Mouse (Mus musculus) G1E (cell line): Measurements from ENCODE around the gene Jagn1. TPM values are rescaled to one million over a fixed set of nuclear protein-coding genes. Genes with fewer than 3 reads are reported as not detected.

ENCODE experiments used
- ATAC-seq: 2 replicates; pipeline ENCODE4 v1.8.0; 2016; ENCODE audit warnings: mild to moderate bottlenecking; ENCODE audit not compliant: insufficient number of reproducible peaks, poor library complexity, low FRiP score, severe bottlenecking; ENCODE audit errors: extremely low read depth
- DNase-seq: peaks from one replicate; pipeline ENCODE4 v3.0.0; 2012; ENCODE audit warnings: low spot score
- H3K27me3 ChIP-seq: 2 replicates; pipeline ENCODE4 v1.6.1; 2012; ENCODE audit warnings: mild to moderate bottlenecking, low read length, inconsistent platforms; ENCODE audit not compliant: insufficient read depth
- H3K36me3 ChIP-seq: replicated peaks from 2 replicates; pipeline ENCODE3; 2012; ENCODE audit warnings: mild to moderate bottlenecking, inconsistent platforms
- H3K4me1 ChIP-seq: 2 replicates; pipeline ENCODE4 v1.6.1; 2012; ENCODE audit warnings: low read depth, low read length, inconsistent platforms, mixed read lengths; ENCODE audit not compliant: insufficient read depth
- H3K4me3 ChIP-seq: 2 replicates; pipeline ENCODE4 v1.5.1; 2012; ENCODE audit warnings: low read depth, mild to moderate bottlenecking, inconsistent platforms, low read length, moderate library complexity, mixed read lengths
- H3K9me3 ChIP-seq: replicated peaks from 2 replicates; pipeline ENCODE4 v1.6.1; 2012; ENCODE audit warnings: inconsistent platforms
- CTCF ChIP-seq: IDR thresholded peaks from 2 replicates; pipeline ENCODE4 v1.5.1; 2012; ENCODE audit warnings: low read depth, low read length, inconsistent platforms, mixed read lengths
- GATA1 ChIP-seq: IDR thresholded peaks from 2 replicates; pipeline ENCODE4 v1.6.1; 2012; ENCODE audit warnings: borderline replicate concordance, low read length, inconsistent platforms, mixed read lengths
- GATA2 ChIP-seq: IDR thresholded peaks from 2 replicates; pipeline ENCODE4 v1.6.1; 2012; ENCODE audit warnings: low read depth, low read length, inconsistent platforms, borderline replicate concordance
- POLR2AphosphoS5 ChIP-seq: IDR thresholded peaks from 2 replicates; pipeline ENCODE4 v1.6.1; 2012; ENCODE audit warnings: low read depth, low read length, inconsistent platforms; ENCODE audit not compliant: insufficient replicate concordance
- TAL1 ChIP-seq: conservative IDR thresholded peaks from 2 replicates; pipeline ENCODE4 v1.6.1; 2012; ENCODE audit warnings: low read depth, low read length, inconsistent platforms, mixed read lengths
- polyA plus RNA-seq: library from polyadenylated mRNA; stranded (reverse); fragments of >175 nt; gene quantifications from 2 replicates; pipeline ENCODE4 v1.2.3, GENCODE M21; 2012
- total RNA-seq, 2 experiments: library from RNA; stranded (forward) in 1 of 2; stranded (reverse) in 1 of 2; fragments of 200-1000 nt in 1 of 2; fragments of >200 nt in 1 of 2; fragmentation: Nextera tagmentation in 1 of 2; gene quantifications; 2 replicates each; pipeline ENCODE4 v1.2.3; 2014 to 2017

Gene Jagn1
- total and polyA plus RNA-seq, 3 experiments: 5.6 to 19.4 (median 12.9) TPM

GRCm38 (mm10) chr6:113451839-113452238, 9.5 kb downstream of the Jagn1 start:
- TF ChIP-seq GATA2 (no peak), CTCF (no peak), GATA1 (no peak), POLR2AphosphoS5 (no peak), TAL1 (no peak)
- ATAC-seq (no peak), DNase-seq (no peak)
- Histone ChIP-seq H3K27me3 (peaks cover 14% of the 10 kb centered on the region), H3K4me1 (no peaks in the 10 kb centered on the region), H3K4me3 (no peak overlapping the region), H3K36me3 (peaks cover 21% of the 10 kb centered on the region), H3K9me3 (no peaks in the 10 kb centered on the region)

- ATAC-seq (no peak), DNase-seq (no peak)
- TF ChIP-seq GATA2 (no peak), POLR2AphosphoS5 (no peak), CTCF (no peak), TAL1 (no peak), GATA1 (no peak)
- Histone ChIP-seq H3K27me3 (peaks cover 35% of the 10 kb centered on the region), H3K4me1 (no peaks in the 10 kb centered on the region), H3K36me3 (no peaks in the 10 kb centered on the region), H3K4me3 (no peak overlapping the region), H3K9me3 (no peaks in the 10 kb centered on the region)
These were observed 12.6 kb downstream of the Jagn1 start for GRCm38 (mm10) chr6:113455007-113455406.

GRCm38 (mm10) chr6:113457952-113458534, 15.7 kb downstream of the Jagn1 start, which contains the start of gene Il17re:
Il17re (plus strand) TSS chr6:113458484.
- ATAC-seq (no peak), DNase-seq (no peak)
- Histone ChIP-seq H3K4me3 (no peak within 1 kb of the TSS), H3K9me3 (no peaks in the 10 kb centered on the region), H3K4me1 (no peaks in the 10 kb centered on the region), H3K27me3 (peaks cover 43% of the 10 kb centered on the region), H3K36me3 (no peaks in the 10 kb centered on the region)
- TF ChIP-seq TAL1 (no peak), GATA1 (no peak), GATA2 (no peak)

DNA sequence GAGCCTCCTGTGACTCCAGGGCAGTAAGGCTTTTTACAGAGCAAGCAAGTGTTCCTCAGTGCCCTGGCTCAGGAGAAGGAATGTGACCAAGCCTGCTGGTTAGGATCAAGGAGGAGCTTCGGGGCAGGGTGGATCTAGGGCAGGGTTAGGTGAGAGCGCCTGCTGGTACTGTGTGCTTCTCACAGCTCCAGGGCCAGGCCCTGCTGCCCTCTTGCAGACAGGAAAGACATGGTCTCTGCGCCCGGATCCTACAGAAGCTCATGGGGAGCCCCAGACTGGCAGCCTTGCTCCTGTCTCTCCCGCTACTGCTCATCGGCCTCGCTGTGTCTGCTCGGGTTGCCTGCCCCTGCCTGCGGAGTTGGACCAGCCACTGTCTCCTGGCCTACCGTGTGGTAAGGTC, 16.3 kb downstream of the Jagn1 start:
- Histone ChIP-seq H3K4me3 (no peak overlapping the region), H3K36me3 (no peaks in the 10 kb centered on the region), H3K4me1 (no peaks in the 10 kb centered on the region), H3K27me3 (peaks cover 43% of the 10 kb centered on the region), H3K9me3 (no peaks in the 10 kb centered on the region)
- TF ChIP-seq CTCF: no peak
- TF ChIP-seq TAL1: no peak
- TF ChIP-seq GATA1: no peak
- TF ChIP-seq GATA2: no peak
- TF ChIP-seq POLR2AphosphoS5: no peak
- ATAC-seq: no peak
- no peak for DNase-seq

- ATAC-seq: no peak
These were observed 21.7 kb downstream of the Jagn1 start for GRCm38 (mm10) chr6:113464040-113464439.

DNA sequence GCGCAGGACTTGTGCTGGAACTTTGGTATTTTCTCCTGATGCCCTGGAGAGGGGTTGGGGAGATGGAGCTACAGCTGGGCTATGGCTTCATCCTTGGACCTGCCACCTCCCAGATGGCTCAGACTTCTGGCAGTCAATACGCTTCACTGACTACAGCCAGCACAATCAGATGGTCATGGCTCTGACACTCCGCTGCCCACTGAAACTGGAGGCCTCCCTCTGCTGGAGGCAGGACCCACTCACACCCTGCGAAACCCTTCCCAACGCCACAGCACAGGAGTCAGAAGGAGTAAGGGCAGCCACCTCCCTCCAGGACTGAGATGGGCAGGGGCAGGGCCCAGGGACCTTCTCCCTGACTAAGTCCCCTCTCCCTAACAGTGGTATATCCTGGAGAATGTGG, 23.2 kb downstream of the Jagn1 start:
- ATAC-seq: no peak
- H3K36me3 ChIP-seq: no peaks in the 10 kb centered on the region
- TF ChIP-seq GATA1 (no peak), CTCF (no peak), TAL1 (no peak), POLR2AphosphoS5 (no peak), GATA2 (no peak)

More at GRCm38 (mm10) chr6:113464040-113464439, 21.7 kb downstream of the Jagn1 start:
- Histone ChIP-seq H3K36me3 (no peaks in the 10 kb centered on the region), H3K27me3 (peaks cover 47% of the 10 kb centered on the region), H3K9me3 (no peaks in the 10 kb centered on the region), H3K4me3 (no peak overlapping the region), H3K4me1 (peaks cover 4% of the 10 kb centered on the region)
- no peak for DNase-seq
- TF ChIP-seq GATA2: no peak
- no peak for TF ChIP-seq TAL1
- no peak for TF ChIP-seq GATA1
- TF ChIP-seq CTCF: no peak
- no peak for TF ChIP-seq POLR2AphosphoS5

GRCm38 (mm10) chr6:113468512-113468911, 26.1 kb downstream of the Jagn1 start:
- ATAC-seq (no peak), DNase-seq (no peak)
- Histone ChIP-seq H3K36me3 (no peaks in the 10 kb centered on the region), H3K4me3 (no peak overlapping the region), H3K27me3 (peaks cover 70% of the 10 kb centered on the region), H3K4me1 (peaks cover 23% of the 10 kb centered on the region), H3K9me3 (peaks cover 4% of the 10 kb centered on the region; the same call in 1 of the 2 replicates)
- TF ChIP-seq TAL1 (no peak), GATA2 (no peak), POLR2AphosphoS5 (no peak), GATA1 (no peak), CTCF (no peak)

More for the DNA sequence above, 23.2 kb downstream of the Jagn1 start:
- peaks cover 58% of the 10 kb centered on the region for H3K27me3 ChIP-seq
- peaks cover 4% of the 10 kb centered on the region; the same call in 1 of the 2 replicates for H3K9me3 ChIP-seq
- no peak overlapping the region for H3K4me3 ChIP-seq
- DNase-seq: no peak
- H3K4me1 ChIP-seq: peaks cover 16% of the 10 kb centered on the region
